In the genomic region with DNA sequence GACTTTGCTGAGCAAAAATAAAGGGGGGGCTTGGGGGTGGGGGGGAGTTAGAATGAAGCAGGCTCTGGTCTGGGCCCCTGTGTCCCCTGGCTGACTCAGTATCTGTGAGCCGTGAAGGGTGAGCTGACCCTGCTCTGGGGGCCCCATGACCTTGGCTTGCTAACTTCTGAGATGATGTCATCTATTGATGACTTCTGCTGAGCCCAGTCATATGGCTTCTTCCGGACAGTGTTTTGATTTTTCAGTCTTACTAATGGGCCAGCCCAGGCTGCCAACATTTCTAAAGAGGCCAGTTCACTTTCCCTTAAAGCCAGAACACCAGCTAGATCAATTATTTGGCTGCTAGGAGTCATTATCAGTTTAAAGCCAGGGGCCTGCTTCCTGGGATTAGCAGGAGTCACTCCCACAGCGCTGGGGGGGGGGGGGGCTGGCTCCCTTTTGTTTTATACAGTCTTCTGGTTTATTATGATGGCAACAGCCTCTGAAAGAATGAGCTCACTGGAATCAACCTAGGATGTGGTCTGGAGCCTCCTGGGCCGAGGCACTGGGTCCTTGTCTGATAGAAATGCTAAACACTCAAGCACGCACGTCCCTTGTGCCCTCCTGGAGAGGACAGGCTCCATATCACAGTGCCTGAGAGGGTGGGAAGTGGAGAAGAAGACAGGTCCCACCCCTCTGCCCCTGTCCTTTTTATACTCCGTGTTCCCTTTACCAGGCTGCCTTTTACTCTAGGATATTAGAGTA, we compare ENCODE assay signal across 12 mouse cellular contexts. TPM values are rescaled to one million over a fixed set of nuclear protein-coding genes. Genes with fewer than 3 reads are reported as not detected.
DNase-seq lines count a peak whose midpoint lies in the region; ATAC-seq and TF ChIP-seq lines count a peak whose summit lies in the region.
"Had no signal": no experiment of that assay in that cellular context is flagged by ENCODE, and none has a peak within 500 bp of the region (broad histone marks: within the 10 kb centered on the region; RNA-seq: fewer than 3 reads in every experiment).

No protein-coding gene starts in this region.

- ATAC-seq in heart, embryonic 11.5 days (replicated peaks; ENCODE audit: insufficient number of reproducible peaks, low FRiP score, low TSS enrichment): peak; percentile 36
- ATAC-seq in heart, postnatal 0 days (ENCODE audit: insufficient read depth, low read depth): peak; percentile 13
- ATAC-seq in stomach, embryonic 16.5 days (ENCODE audit: insufficient read depth, low FRiP score): 0 out of 2 replicates have a peak, but pooled peaks have one; percentile 31
- ATAC-seq: lung, postnatal 0 days had no signal

- TF ChIP-seq CTCF in heart, postnatal 0 days (IDR thresholded peaks at IDR 0.05; ENCODE audit: low read depth): no peak

- no peaks in the 10 kb centered on the region for H3K36me3 ChIP-seq in heart, embryonic 11.5 days (ENCODE audit: control insufficient read depth, insufficient read depth, low read length)
- no peaks in the 10 kb centered on the region; the same call in 1 of the 2 replicates for H3K36me3 ChIP-seq in heart, postnatal 0 days (replicated peaks; ENCODE audit: control insufficient read depth, insufficient read depth, low read length)
- H3K36me3 ChIP-seq in stomach, embryonic 16.5 days (ENCODE audit: control insufficient read depth, insufficient read depth, low read length): no peaks in the 10 kb centered on the region
- H3K36me3 ChIP-seq: embryonic facial prominence, embryonic 13.5 days; neural tube, embryonic 13.5 days had no signal

- peak overlapping the region; percentile 85 for H3K4me3 ChIP-seq in heart, embryonic 11.5 days (ENCODE audit: low read depth, low read length)
- peak overlapping the region; percentile 88 for H3K4me3 ChIP-seq in heart, postnatal 0 days (ENCODE audit: low read depth, low read length)
- H3K4me3 ChIP-seq in stomach, embryonic 16.5 days (replicated peaks; ENCODE audit: low read length): no peak overlapping the region
- H3K4me3 ChIP-seq: embryonic facial prominence, embryonic 13.5 days; neural tube, embryonic 13.5 days had no signal

- H3K9ac ChIP-seq in heart, embryonic 11.5 days (ENCODE audit: low read depth, low read length): peak overlapping the region; percentile 82
- H3K9ac ChIP-seq in heart, postnatal 0 days (replicated peaks; ENCODE audit: low read depth, low read length): peak overlapping the region; percentile 92; the same call in 1 of the 2 replicates
- no peak overlapping the region for H3K9ac ChIP-seq in stomach, embryonic 16.5 days (ENCODE audit: low read length)
- H3K9ac ChIP-seq: embryonic facial prominence, embryonic 13.5 days; neural tube, embryonic 13.5 days had no signal

- 5% methylated on average over 7 of the region's 7 CpGs for WGBS in heart, embryonic 11.5 days (ENCODE audit: insufficient replicate concordance)
- WGBS in heart, postnatal 0 days: 11% methylated on average over 7 of the region's 7 CpGs
- 25% methylated on average over 7 of the region's 7 CpGs for WGBS in stomach, embryonic 16.5 days

- peaks cover 20% of the 10 kb centered on the region; the same call in 1 of the 2 replicates for H3K27me3 ChIP-seq in heart, embryonic 11.5 days (ENCODE audit: control insufficient read depth, insufficient read depth, low read length)
- H3K27me3 ChIP-seq in heart, postnatal 0 days (ENCODE audit: control insufficient read depth, insufficient read depth, low read length): peaks cover 7% of the 10 kb centered on the region; the same call in 1 of the 2 replicates
- peaks cover 32% of the 10 kb centered on the region for H3K27me3 ChIP-seq in stomach, embryonic 16.5 days (ENCODE audit: control insufficient read depth, insufficient read depth, low read length)

- intact Hi-C loops in heart, postnatal 10 days (cut with DNase I): loop anchor here (2.0 kb wide), 1 partner anchor 23 kb away; no protein-coding TSS in a partner anchor

- peak overlapping the region; percentile 100 for H3K27ac ChIP-seq in heart, embryonic 11.5 days (ENCODE audit: low read depth, low read length)
- peak overlapping the region; percentile 97 for H3K27ac ChIP-seq in heart, postnatal 0 days (ENCODE audit: low read depth)
- H3K27ac ChIP-seq in stomach, embryonic 16.5 days (ENCODE audit: low read length): no peak overlapping the region
- H3K27ac ChIP-seq: embryonic facial prominence, embryonic 13.5 days; neural tube, embryonic 13.5 days had no signal

- no peak for DNase-seq in heart, postnatal 10 days
- DNase-seq in ovary, adult 18-20 months (ENCODE audit: low spot score): peak; percentile 24
- no peak for DNase-seq in ovary, postnatal 10 days (ENCODE audit: low spot score)
- DNase-seq in heart, postnatal 0 days (ENCODE audit: low spot score): peak; percentile 45
- no peak for DNase-seq in kidney, adult 18-20 months
- DNase-seq in spleen, postnatal 14 days (ENCODE audit: low spot score in 2 of 2): no peak
- DNase-seq: spleen, adult 18-20 months had no signal

- no peaks in the 10 kb centered on the region for H3K9me3 ChIP-seq in heart, embryonic 11.5 days (replicated peaks; ENCODE audit: control insufficient read depth, low read length)
- H3K9me3 ChIP-seq in heart, postnatal 0 days (replicated peaks; ENCODE audit: control insufficient read depth, low read length): no peaks in the 10 kb centered on the region
- no peaks in the 10 kb centered on the region for H3K9me3 ChIP-seq in stomach, embryonic 16.5 days (replicated peaks; ENCODE audit: control insufficient read depth, low read length)
- H3K9me3 ChIP-seq: embryonic facial prominence, embryonic 13.5 days; neural tube, embryonic 13.5 days had no signal

- peak overlapping the region; percentile 79 for H3K4me2 ChIP-seq in heart, embryonic 11.5 days
- H3K4me2 ChIP-seq in heart, postnatal 0 days (ENCODE audit: low read depth, low read length): peak overlapping the region; percentile 96
- no peak overlapping the region for H3K4me2 ChIP-seq in stomach, embryonic 16.5 days (ENCODE audit: low read depth, low read length)
- H3K4me2 ChIP-seq: embryonic facial prominence, embryonic 13.5 days; neural tube, embryonic 13.5 days had no signal

- no peak for TF ChIP-seq EP300 in heart, postnatal 0 days (IDR thresholded peaks at IDR 0.05; ENCODE audit: low read depth)

- H3K4me1 ChIP-seq in heart, embryonic 11.5 days (ENCODE audit: control insufficient read depth, insufficient read depth, low read length): peaks cover 55% of the 10 kb centered on the region
- H3K4me1 ChIP-seq in heart, postnatal 0 days (ENCODE audit: control insufficient read depth, insufficient read depth): peaks cover 40% of the 10 kb centered on the region
- peaks cover 24% of the 10 kb centered on the region for H3K4me1 ChIP-seq in stomach, embryonic 16.5 days (ENCODE audit: control insufficient read depth, insufficient read depth, low read length)

RNA-seq across cellular contexts. Expression of a gene that starts 3.2 kb away (rescaled TPM):
- 203 and 215 TPM in 2 replicates for polyA plus RNA-seq in heart, embryonic 11.5 days (2014; fragmentation: Nextera tagmentation; extraction: Ambion mirVana)
- total RNA-seq in heart, postnatal 10 days (2021): 100 to 1,000 TPM; 263 to 279 TPM
- total RNA-seq in heart, postnatal 0 days (2014; rRNA removed; ENCODE audit: low replicate concordance): 127 and 163 TPM in 2 replicates
- polyA plus RNA-seq in heart, postnatal 0 days (2015; fragmentation: Nextera tagmentation; extraction: Ambion mirVana): 220 and 224 TPM in 2 replicates
- 5.5 and 16.2 TPM in 2 replicates for polyA plus RNA-seq in stomach, embryonic 16.5 days (2015; fragmentation: Nextera tagmentation; extraction: Ambion mirVana)

Comparison
In these comparisons a context has a peak if more than half of its experiments do, and no peak if none do; other contexts are left out.
1. DNase-seq: peak in ovary, adult 18-20 months (single experiment) and heart, postnatal 0 days (single experiment); none in heart, postnatal 10 days (0 of 2), ovary, postnatal 10 days (single experiment), kidney, adult 18-20 months (single experiment) and spleen, postnatal 14 days (0 of 2).
2. RNA of a gene that starts 3.2 kb away (polyA plus RNA-seq): 220 to 224 TPM in heart, postnatal 0 days and 203 to 215 TPM in heart, embryonic 11.5 days; 5.5 to 16.2 TPM in stomach, embryonic 16.5 days; every median in the first group is over 10 times any median in the second.
3. Peak in every context shown above with its lines, with median percentiles within 50 percentile points of each other: ATAC-seq.